Mouse (Mus musculus) layer of hippocampus, adult 6 months (tissue): ENCODE data around the gene Atf4. TPM values are rescaled to one million over a fixed set of nuclear protein-coding genes. Genes with fewer than 3 reads are reported as not detected.

Source experiments
- long read RNA-seq, 2 experiments: library from polyadenylated mRNA; unstranded; transcript quantifications; one replicate each; pipeline ENCODE4 v2.0.0; 2019 to 2020
- polyA plus RNA-seq: library from polyadenylated mRNA; unstranded; fragments of <200 nt; fragmentation: Nextera tagmentation; gene quantifications from 2 replicates; pipeline ENCODE4 v1.2.3, GENCODE M21; 2021

Gene Atf4
- 53.2 and 64.6 TPM in 2 replicates for polyA plus RNA-seq
- long read RNA-seq, experiment 1, transcript Atf4-201 (3 exons, 1,725 nt) = major isoform, 81 of 94 reads
- long read RNA-seq, experiment 1, transcript Atf4-203 (1 exons, 2,019 nt) = minor isoform, 5 of 94 reads
- long read RNA-seq, experiment 1, partial matches to known transcripts = 6 of 94 reads
- long read RNA-seq, experiment 1, other reads (novel, unspliced or antisense) = 2 of 94 reads
- long read RNA-seq, experiment 2, transcript Atf4-201 (3 exons, 1,725 nt) = major isoform, 355 of 359 reads
- long read RNA-seq, experiment 2, partial matches to known transcripts = 2 of 359 reads
- long read RNA-seq, experiment 2, other reads (novel, unspliced or antisense) = 0 of 359 reads

GRCm38 (mm10) chr15:80254847-80255645, at the start of gene Atf4:
Gene Atf4, plus strand, starts transcription at chr15:80255184.

GRCm38 (mm10) chr15:80233733-80234509, 21.1 kb upstream of the Atf4 start, which contains the start of gene Mief1:
Gene Mief1, plus strand, starts transcription at chr15:80234018.

GRCm38 (mm10) chr15:80235535-80235934, 19.4 kb upstream of the Atf4 start, which contains the start of gene AC140267.1:
Gene AC140267.1, plus strand, starts transcription at chr15:80235835.

GRCm38 (mm10) chr15:80263610-80264575, 8.9 kb downstream of the Atf4 start, which contains the start of gene Rps19bp1:
Gene Rps19bp1, minus strand, starts transcription at chr15:80264315.

GRCm38 (mm10) chr15:80286851-80287415, 31.9 kb downstream of the Atf4 start, which contains the start of gene Cacna1i:
Gene Cacna1i, plus strand, starts transcription at chr15:80287238.

Other genes with a start within 250 kb of the Atf4 start
- 10.5 and 15.0 TPM in 2 replicates for gene Pdgfb, start 240.2 kb upstream of the Atf4 start, polyA plus RNA-seq
- 117 and 139 TPM in 2 replicates for gene Syngr1, start 163.8 kb upstream of the Atf4 start, polyA plus RNA-seq
- 1,999 and 2,174 TPM in 2 replicates for gene Rpl3, start 163.3 kb upstream of the Atf4 start, polyA plus RNA-seq
- 15.9 and 16.0 TPM in 2 replicates for gene Tab1, start 122.1 kb upstream of the Atf4 start, polyA plus RNA-seq
- 14.6 and 15.3 TPM in 2 replicates for gene Mgat3, start 81.5 kb upstream of the Atf4 start, polyA plus RNA-seq
- gene Mief1, start 21.2 kb upstream of the Atf4 start, polyA plus RNA-seq = 9.5 and 11.8 TPM in 2 replicates
- not detected in 2 replicates for gene AC140267.1, start 19.3 kb upstream of the Atf4 start, polyA plus RNA-seq
- 69.1 and 101 TPM in 2 replicates for gene Rps19bp1, start 9.1 kb downstream of the Atf4 start, polyA plus RNA-seq
- gene Cacna1i, start 32.1 kb downstream of the Atf4 start, polyA plus RNA-seq = 1.7 and 1.9 TPM in 2 replicates